Mouse (Mus musculus) intestine, embryonic 14.5 days (tissue): ENCODE data around the gene Fkbpl. TPM values are rescaled to one million over a fixed set of nuclear protein-coding genes. Genes with fewer than 3 reads are reported as not detected.

Experiments used
- ATAC-seq: fragments of 200-750 bp; cut with Nextera tagmentation; replicated peaks from 2 replicates; pipeline ENCODE4 v1.8.0; 2017; ENCODE audit warnings: low read depth, moderate number of reproducible peaks, moderate TSS enrichment, moderate library complexity; ENCODE audit not compliant: low FRiP score, low TSS enrichment
- DNase-seq: peaks from one replicate; pipeline ENCODE4 v3.0.0-alpha.2; 2018; ENCODE audit warnings: low spot score
- H3K27ac ChIP-seq: fragments of 300-500 bp; sonication (generic); 2 replicates; pipeline ENCODE4 v1.5.1; 2014; ENCODE audit warnings: low read depth, mild to moderate bottlenecking, control low read depth
- H3K27me3 ChIP-seq: fragments of 300-500 bp; sonication (generic); replicated peaks from 2 replicates; pipeline ENCODE4 v1.6.1; 2014; ENCODE audit warnings: low read length, control low read depth; ENCODE audit not compliant: control insufficient read depth, insufficient read depth
- H3K36me3 ChIP-seq: fragments of 300-500 bp; sonication (generic); 2 replicates; pipeline ENCODE4 v1.6.1; 2014; ENCODE audit warnings: low read length, control low read depth; ENCODE audit not compliant: control insufficient read depth, insufficient read depth
- H3K4me1 ChIP-seq: fragments of 300-500 bp; sonication (generic); replicated peaks from 2 replicates; pipeline ENCODE4 v1.6.1; 2014; ENCODE audit warnings: low read length, control low read depth, mixed read lengths; ENCODE audit not compliant: control insufficient read depth, insufficient read depth
- H3K4me2 ChIP-seq: fragments of 300-500 bp; sonication (generic); 2 replicates; pipeline ENCODE4 v1.6.1; 2014; ENCODE audit warnings: low read length
- H3K4me3 ChIP-seq: fragments of 300-500 bp; sonication (generic); 2 replicates; pipeline ENCODE4 v1.5.1; 2014; ENCODE audit warnings: low read depth, low read length, control low read depth, mixed read lengths
- H3K9ac ChIP-seq: fragments of 300-500 bp; sonication (generic); 2 replicates; pipeline ENCODE4 v1.6.1; 2014; ENCODE audit warnings: mild to moderate bottlenecking, low read length
- H3K9me3 ChIP-seq: fragments of 300-500 bp; sonication (generic); 2 replicates; pipeline ENCODE4 v1.6.1; 2016; ENCODE audit warnings: low read length, control low read depth; ENCODE audit not compliant: control insufficient read depth
- WGBS: fragments of 180-500 bp; shearing (Covaris S2); extraction: QIAGEN DNeasy Blood & Tissue Kit; methylation state at CpG from one replicate; pipeline ENCODE4 v1.1.7; 2014; 5-methylcytosine and 5-hydroxymethylcytosine counted together
- polyA plus RNA-seq: library from polyadenylated mRNA; unstranded; fragments of >200 nt; fragmentation: Nextera tagmentation; extraction: Ambion mirVana; gene quantifications from 2 replicates; pipeline ENCODE4 v1.2.1, GENCODE M21; 2014

Gene Fkbpl
- polyA plus RNA-seq, 1 experiment from 2014 or later, result 10.8 TPM

- no peaks in the 10 kb centered on the region for H3K27me3 ChIP-seq
- no peak for DNase-seq
- no peak for ATAC-seq
- no peaks in the 10 kb centered on the region for H3K9me3 ChIP-seq
- no peak overlapping the region for H3K4me3 ChIP-seq
- no peak overlapping the region for H3K4me2 ChIP-seq
- no peaks in the 10 kb centered on the region for H3K36me3 ChIP-seq
- H3K27ac ChIP-seq, result peak overlapping the region; percentile 60
- 19% methylated on average over 11 of the region's 11 CpGs for WGBS
- no peak overlapping the region for H3K9ac ChIP-seq
- H3K4me1 ChIP-seq, result peaks cover 9% of the 10 kb centered on the region; the same call in 1 of the 2 replicates
These were observed 3.6 kb upstream of the Fkbpl start for GRCm38 (mm10) chr17:34640778-34641601.

GRCm38 (mm10) chr17:34641945-34642344, 2.6 kb upstream of the Fkbpl start:
- DNase-seq (no peak), ATAC-seq (no peak)
- Histone ChIP-seq H3K4me3 (no peak overlapping the region), H3K9ac (no peak overlapping the region), H3K4me1 (peaks cover 15% of the 10 kb centered on the region; the same call in 1 of the 2 replicates), H3K27me3 (no peaks in the 10 kb centered on the region), H3K4me2 (no peak overlapping the region), H3K27ac (no peak overlapping the region), H3K36me3 (no peaks in the 10 kb centered on the region), H3K9me3 (no peaks in the 10 kb centered on the region)
- 88% methylated on average over 3 of the region's 3 CpGs for WGBS

DNA sequence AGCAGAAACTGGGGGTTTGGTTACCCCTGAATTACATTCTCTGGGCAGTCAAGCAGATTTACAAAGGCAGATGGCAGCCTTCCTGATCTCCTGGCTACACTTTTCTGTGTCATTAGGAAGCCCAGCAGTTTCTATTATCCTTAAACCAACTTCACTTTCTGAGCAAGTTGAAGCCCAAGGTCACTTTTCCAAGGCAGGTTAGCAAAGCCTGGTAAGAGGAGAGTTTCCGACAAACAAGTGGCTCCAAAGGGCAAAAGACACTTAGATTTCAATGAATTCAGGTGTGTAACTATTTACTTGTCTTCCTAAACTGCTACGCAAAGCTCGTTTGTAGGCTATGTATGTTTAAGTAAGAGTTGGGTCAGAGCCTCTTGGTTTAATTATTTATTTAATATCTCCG, 1.2 kb upstream of the Fkbpl start:
- WGBS, result 86% methylated on average over 4 of the region's 4 CpGs
- Histone ChIP-seq H3K4me2 (no peak overlapping the region), H3K9me3 (no peaks in the 10 kb centered on the region), H3K9ac (no peak overlapping the region), H3K4me3 (no peak overlapping the region), H3K4me1 (peaks cover 23% of the 10 kb centered on the region; the same call in 1 of the 2 replicates), H3K27ac (no peak overlapping the region), H3K27me3 (no peaks in the 10 kb centered on the region), H3K36me3 (peaks cover under 1% of the 10 kb centered on the region; the same call in 1 of the 2 replicates)
- DNase-seq (no peak), ATAC-seq (no peak)

DNA sequence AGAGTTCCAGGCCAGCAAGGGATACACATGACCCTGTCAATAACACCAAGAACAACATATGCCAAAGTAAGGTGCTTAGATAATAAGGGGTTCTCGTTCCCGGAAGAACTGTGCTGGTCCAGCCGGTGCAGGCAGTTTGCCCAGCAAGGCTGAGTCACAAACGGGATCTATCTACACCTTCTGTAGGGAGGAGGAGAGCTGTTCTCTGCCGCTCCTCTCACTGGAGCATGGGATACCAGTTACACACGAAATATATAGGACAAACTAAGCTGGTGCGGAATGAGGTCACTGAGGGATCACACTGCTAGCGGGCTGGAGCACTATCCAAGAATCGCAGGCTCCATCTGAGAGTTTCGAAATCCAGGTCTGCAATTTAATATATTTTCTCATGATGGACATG, 620 bp upstream of the Fkbpl start:
- H3K4me3 ChIP-seq, result no peak overlapping the region
- peaks cover 6% of the 10 kb centered on the region for H3K36me3 ChIP-seq
- no peak for ATAC-seq
- no peaks in the 10 kb centered on the region for H3K27me3 ChIP-seq
- no peak overlapping the region for H3K27ac ChIP-seq
- no peak overlapping the region for H3K9ac ChIP-seq
- no peak overlapping the region for H3K4me2 ChIP-seq
- no peaks in the 10 kb centered on the region for H3K9me3 ChIP-seq
- 81% methylated on average over 10 of the region's 10 CpGs for WGBS
- H3K4me1 ChIP-seq, result peaks cover 25% of the 10 kb centered on the region; the same call in 1 of the 2 replicates
- DNase-seq, result no peak

- Histone ChIP-seq H3K4me2 (peak overlapping the region; percentile 81), H3K36me3 (peaks cover 18% of the 10 kb centered on the region), H3K4me3 (peak overlapping the region; percentile 68), H3K27me3 (no peaks in the 10 kb centered on the region), H3K9ac (peak overlapping the region; percentile 62), H3K27ac (peak overlapping the region; percentile 54; the same call in 1 of the 2 replicates), H3K9me3 (no peaks in the 10 kb centered on the region), H3K4me1 (peaks cover 25% of the 10 kb centered on the region; the same call in 1 of the 2 replicates)
- ATAC-seq (no peak), DNase-seq (no peak)
- 43% methylated on average over 10 of the region's 10 CpGs for WGBS
These were observed 779 bp downstream of the Fkbpl start for GRCm38 (mm10) chr17:34645256-34645829.

GRCm38 (mm10) chr17:34645831-34646511, 1.4 kb downstream of the Fkbpl start:
- H3K4me3 ChIP-seq, result no peak overlapping the region
- H3K36me3 ChIP-seq, result peaks cover 24% of the 10 kb centered on the region
- H3K4me1 ChIP-seq, result peaks cover 25% of the 10 kb centered on the region; the same call in 1 of the 2 replicates
- H3K27me3 ChIP-seq, result no peaks in the 10 kb centered on the region
- DNase-seq, result no peak
- no peak overlapping the region; the same call in 1 of the 2 replicates for H3K4me2 ChIP-seq
- 85% methylated on average over 30 of the region's 30 CpGs for WGBS
- ATAC-seq, result no peak
- H3K27ac ChIP-seq, result no peak overlapping the region
- H3K9ac ChIP-seq, result no peak overlapping the region
- H3K9me3 ChIP-seq, result no peaks in the 10 kb centered on the region

DNA sequence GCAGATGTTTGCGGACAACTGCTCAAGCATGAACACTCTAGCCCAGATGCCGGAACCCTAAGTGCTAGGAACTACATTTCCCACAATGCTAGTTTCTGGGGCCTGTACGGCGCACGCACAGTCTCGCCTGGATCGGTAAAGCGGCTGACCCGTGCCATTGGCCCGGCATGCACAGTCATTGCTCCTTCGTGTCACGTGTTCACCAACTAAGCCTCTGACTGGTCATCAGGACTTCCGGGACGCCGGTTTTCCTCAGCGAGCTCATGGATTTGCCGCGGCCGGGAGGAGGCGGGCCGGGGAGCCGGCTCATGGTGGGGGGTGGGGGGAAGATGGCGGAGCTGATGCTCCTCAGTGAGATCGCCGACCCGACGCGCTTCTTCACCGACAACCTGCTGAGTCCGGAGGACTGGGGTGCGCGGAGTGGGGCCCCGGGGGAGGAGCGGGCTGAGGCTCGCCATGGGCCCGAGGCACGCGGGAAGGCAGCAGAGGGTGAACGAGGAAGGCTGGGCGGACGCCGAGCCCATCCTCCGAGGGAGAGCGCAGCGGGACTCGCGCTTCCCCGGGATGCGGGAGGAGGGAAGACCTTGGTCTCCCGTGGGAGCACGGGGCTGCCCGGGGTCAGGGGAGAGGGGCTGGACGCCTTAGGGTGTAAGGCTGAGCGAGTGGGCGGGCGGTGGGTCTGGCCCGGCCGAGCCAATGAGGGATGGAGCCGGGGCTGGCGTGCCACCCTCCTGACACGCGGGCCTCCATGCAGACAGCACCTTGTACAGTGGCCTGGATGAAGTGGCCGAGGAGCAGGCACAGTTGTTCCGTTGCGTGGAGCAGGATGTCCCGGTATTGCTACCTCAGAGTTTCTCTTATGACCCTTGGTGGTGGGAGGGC, 2.6 kb downstream of the Fkbpl start, which contains the start of gene Atf6b:
Atf6b (plus strand) TSS at position 241 of the 882 bp plus-strand sequence.
- H3K27me3 ChIP-seq, result no peaks in the 10 kb centered on the region
- H3K36me3 ChIP-seq, result peaks cover 36% of the 10 kb centered on the region
- H3K27ac ChIP-seq, result peak within 1 kb of the TSS; percentile 57; the same call in 1 of the 2 replicates
- peak within 1 kb of the TSS; percentile 89 for H3K9ac ChIP-seq
- ATAC-seq, result peak; percentile 96
- peak within 1 kb of the TSS; percentile 78 for H3K4me2 ChIP-seq
- DNase-seq, result peak; percentile 87
- peaks cover 25% of the 10 kb centered on the region; the same call in 1 of the 2 replicates for H3K4me1 ChIP-seq
- H3K9me3 ChIP-seq, result no peaks in the 10 kb centered on the region
- peak within 1 kb of the TSS; percentile 99 for H3K4me3 ChIP-seq
- 1% methylated on average over 64 of the region's 66 CpGs for WGBS
